Comparison of ENCODE assay signal across 8 mouse cellular contexts in the genomic region with DNA sequence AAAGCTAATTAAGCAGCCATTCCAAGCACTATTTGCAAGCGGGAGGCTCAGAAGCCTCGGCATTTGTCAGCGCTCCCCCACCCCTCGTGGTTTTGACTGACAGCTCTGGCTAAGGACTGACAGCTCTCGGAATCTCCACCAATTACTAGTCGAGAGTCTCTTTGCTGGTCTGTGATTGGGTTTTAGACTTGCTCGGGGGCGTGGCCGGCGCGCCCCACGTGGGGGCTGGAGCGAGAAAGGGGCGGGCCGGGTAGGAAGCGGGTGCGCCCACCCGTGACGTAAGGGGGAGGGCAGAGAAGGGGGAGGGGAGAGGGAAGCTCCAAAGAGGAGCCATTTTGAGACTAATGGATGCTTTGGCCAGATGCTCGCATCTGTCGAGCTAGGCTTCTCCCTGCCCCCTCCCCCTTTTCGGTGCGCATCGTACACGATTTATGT. TPM values are rescaled to one million over a fixed set of nuclear protein-coding genes. Genes with fewer than 3 reads are reported as not detected.
DNase-seq lines count a peak whose midpoint lies in the region; ATAC-seq and TF ChIP-seq lines count a peak whose summit lies in the region.

No protein-coding gene starts in this region.

- H3K79me2 ChIP-seq in C2C12 (ENCODE audit: control insufficient read depth, insufficient read depth), result peaks cover 33% of the 10 kb centered on the region

- peak; percentile 87 for ATAC-seq in heart, embryonic 12.5 days (ENCODE audit: insufficient number of reproducible peaks, low FRiP score)
- peak; percentile 88 for ATAC-seq in kidney, postnatal 0 days (replicated peaks; ENCODE audit: low FRiP score, low read depth)
- ATAC-seq in liver, embryonic 11.5 days (replicated peaks; ENCODE audit: low FRiP score), result peak; percentile 84
- ATAC-seq in stomach, embryonic 15.5 days (ENCODE audit: insufficient read depth, low FRiP score, low read depth), result peak; percentile 81

- H3K4me3 ChIP-seq in C2C12 (ENCODE audit: insufficient read depth, poor library complexity, severe bottlenecking), result peak overlapping the region; percentile 38
- H3K4me3 ChIP-seq in erythroblast, embryonic 14.5 days (replicated peaks), result peak overlapping the region; percentile 65
- H3K4me3 ChIP-seq in heart, embryonic 12.5 days, result peak overlapping the region; percentile 71
- H3K4me3 ChIP-seq in kidney, postnatal 0 days (replicated peaks; ENCODE audit: low read depth, low read length), result peak overlapping the region; percentile 80
- peak overlapping the region; percentile 84 for H3K4me3 ChIP-seq in liver, embryonic 11.5 days (ENCODE audit: low read depth, low read length)
- peak overlapping the region; percentile 77 for H3K4me3 ChIP-seq in stomach, embryonic 15.5 days (replicated peaks)

- peaks cover 4% of the 10 kb centered on the region for H3K36me3 ChIP-seq in C2C12 (ENCODE audit: control insufficient read depth, insufficient read depth)
- no peaks in the 10 kb centered on the region for H3K36me3 ChIP-seq in erythroblast, embryonic 14.5 days (ENCODE audit: control insufficient read depth)
- H3K36me3 ChIP-seq in heart, embryonic 12.5 days, result no peaks in the 10 kb centered on the region
- H3K36me3 ChIP-seq in kidney, postnatal 0 days (ENCODE audit: insufficient read depth, low read length), result no peaks in the 10 kb centered on the region
- H3K36me3 ChIP-seq in liver, embryonic 11.5 days (ENCODE audit: control insufficient read depth, insufficient read depth, low read length), result no peaks in the 10 kb centered on the region
- H3K36me3 ChIP-seq in stomach, embryonic 15.5 days, result no peaks in the 10 kb centered on the region

- no peaks in the 10 kb centered on the region for H3K27me3 ChIP-seq in C2C12 (ENCODE audit: control insufficient read depth, insufficient read depth, insufficient read length)
- peaks cover 86% of the 10 kb centered on the region for H3K27me3 ChIP-seq in erythroblast, embryonic 14.5 days (ENCODE audit: control insufficient read depth)
- peaks cover 27% of the 10 kb centered on the region for H3K27me3 ChIP-seq in heart, embryonic 12.5 days (replicated peaks)
- no peaks in the 10 kb centered on the region for H3K27me3 ChIP-seq in kidney, postnatal 0 days (ENCODE audit: insufficient read depth, low read length)
- peaks cover 42% of the 10 kb centered on the region for H3K27me3 ChIP-seq in liver, embryonic 11.5 days (replicated peaks; ENCODE audit: control insufficient read depth, insufficient read depth, low read length)
- 0 out of 2 replicates have a peak, but pooled peaks cover 8% of the 10 kb centered on the region for H3K27me3 ChIP-seq in stomach, embryonic 15.5 days (replicated peaks)

- H3K9ac ChIP-seq in heart, embryonic 12.5 days, result peak overlapping the region; percentile 77
- peak overlapping the region; percentile 61; the same call in 1 of the 2 replicates for H3K9ac ChIP-seq in kidney, postnatal 0 days (ENCODE audit: low read depth, low read length)
- peak overlapping the region; percentile 82 for H3K9ac ChIP-seq in liver, embryonic 11.5 days (ENCODE audit: low read depth, low read length)
- peak overlapping the region; percentile 57; the same call in 1 of the 2 replicates for H3K9ac ChIP-seq in stomach, embryonic 15.5 days

- DNase-seq in brain, embryonic 14.5 days (ENCODE audit: low read depth), result peak; percentile 100
- DNase-seq in kidney, postnatal 0 days (ENCODE audit: low spot score), result peak; percentile 99
- DNase-seq in liver, embryonic 11.5 days (ENCODE audit: low spot score), result peak; percentile 98
- peak; percentile 98 to 99 for DNase-seq in natural killer cell, adult 2 months (ENCODE audit: low spot score in 2 of 2)

- H3K4me1 ChIP-seq in erythroblast, embryonic 14.5 days (ENCODE audit: control insufficient read depth), result peaks cover 63% of the 10 kb centered on the region
- peaks cover 55% of the 10 kb centered on the region for H3K4me1 ChIP-seq in heart, embryonic 12.5 days (replicated peaks)
- peaks cover 46% of the 10 kb centered on the region for H3K4me1 ChIP-seq in kidney, postnatal 0 days (replicated peaks; ENCODE audit: insufficient read depth, low read length)
- H3K4me1 ChIP-seq in liver, embryonic 11.5 days (replicated peaks; ENCODE audit: control insufficient read depth, insufficient read depth, low read length), result peaks cover 41% of the 10 kb centered on the region
- peaks cover 52% of the 10 kb centered on the region for H3K4me1 ChIP-seq in stomach, embryonic 15.5 days

- peak overlapping the region; percentile 59 for H3K27ac ChIP-seq in heart, embryonic 12.5 days (ENCODE audit: poor library complexity, severe bottlenecking)
- H3K27ac ChIP-seq in kidney, postnatal 0 days, result peak overlapping the region; percentile 94
- H3K27ac ChIP-seq in liver, embryonic 11.5 days (ENCODE audit: low read depth, low read length), result peak overlapping the region; percentile 79
- H3K27ac ChIP-seq in stomach, embryonic 15.5 days, result peak overlapping the region; percentile 95

- H3K9me3 ChIP-seq in erythroblast, embryonic 14.5 days (ENCODE audit: control insufficient read depth, low read length), result peaks cover 4% of the 10 kb centered on the region; the same call in 1 of the 2 replicates
- H3K9me3 ChIP-seq in heart, embryonic 12.5 days (replicated peaks), result no peaks in the 10 kb centered on the region
- no peaks in the 10 kb centered on the region for H3K9me3 ChIP-seq in kidney, postnatal 0 days (replicated peaks; ENCODE audit: low read length)
- no peaks in the 10 kb centered on the region for H3K9me3 ChIP-seq in liver, embryonic 11.5 days (ENCODE audit: control insufficient read depth, low read length)
- H3K9me3 ChIP-seq in stomach, embryonic 15.5 days, result no peaks in the 10 kb centered on the region

- peak overlapping the region; percentile 70 for H3ac ChIP-seq in C2C12 (ENCODE audit: control insufficient read depth, insufficient read length, low read depth)

- WGBS in heart, embryonic 12.5 days, result under 1% methylated on average over 25 of the region's 25 CpGs
- WGBS in kidney, postnatal 0 days, result under 1% methylated on average over 25 of the region's 25 CpGs
- under 1% methylated on average over 25 of the region's 25 CpGs for WGBS in liver, embryonic 11.5 days
- 0% methylated on average over 25 of the region's 25 CpGs for WGBS in stomach, embryonic 15.5 days

- TF ChIP-seq CTCF in C2C12 (IDR thresholded peaks at IDR 0.05; ENCODE audit: control insufficient read depth, insufficient read depth, insufficient read length), result no peak
- TF ChIP-seq CTCF in brain, embryonic 14.5 days (IDR thresholded peaks at IDR 0.05; ENCODE audit: borderline replicate concordance, extremely low read depth, insufficient read depth, insufficient read length), result no peak
- TF ChIP-seq CTCF in kidney, postnatal 0 days (IDR thresholded peaks at IDR 0.05; ENCODE audit: low read depth), result no peak

- H3K4me2 ChIP-seq in heart, embryonic 12.5 days, result peak overlapping the region; percentile 97
- H3K4me2 ChIP-seq in kidney, postnatal 0 days (ENCODE audit: low read length), result peak overlapping the region; percentile 86
- H3K4me2 ChIP-seq in liver, embryonic 11.5 days, result peak overlapping the region; percentile 95
- H3K4me2 ChIP-seq in stomach, embryonic 15.5 days, result peak overlapping the region; percentile 94

- peaks cover 18% of the 10 kb centered on the region for H3K79me3 ChIP-seq in C2C12 (ENCODE audit: low read depth)

- TF ChIP-seq POLR2A in brain, embryonic 14.5 days (IDR thresholded peaks at IDR 0.05; ENCODE audit: borderline replicate concordance, extremely low read depth, insufficient read depth, insufficient read length, poor library complexity, severe bottlenecking), result peak; percentile 37; the same call in 1 of the 2 replicates

TF ChIP-seq in C2C12, 6 proteins besides CTCF, POLR2A, EP300 and RAD21:
- TF ChIP-seq MAX (IDR thresholded peaks at IDR 0.05) (no peak), FOSL1 (IDR thresholded peaks at IDR 0.05; ENCODE audit: insufficient read depth, low read length, poor library complexity, severe bottlenecking) (no peak), USF1 (IDR thresholded peaks at IDR 0.05; ENCODE audit: low read depth) (no peak), CEBPB (IDR thresholded peaks at IDR 0.05; ENCODE audit: low read depth) (no peak), MYOG (IDR thresholded peaks at IDR 0.05; ENCODE audit: control insufficient read depth, extremely low read depth, insufficient read length) (no peak), MYOD1 (IDR thresholded peaks at IDR 0.05; ENCODE audit: control insufficient read depth, insufficient read length, low read depth) (no peak)

RNA-seq across cellular contexts. Expression of gene Tle3, which starts 1.7 kb away (rescaled TPM):
- polyA plus RNA-seq in C2C12 (2012; fragmentation: generic; extraction: Trizol), result 39.1 TPM
- polyA plus RNA-seq in brain, embryonic 14.5 days (2012; rRNA removed), result 108 and 121 TPM in 2 replicates
- 1.5 and 2.1 TPM in 2 replicates for polyA plus RNA-seq in erythroblast, embryonic 14.5 days (2012)
- 12.7 and 12.8 TPM in 2 replicates for polyA plus RNA-seq in heart, embryonic 12.5 days (2016; fragmentation: Nextera tagmentation; extraction: Ambion mirVana)
- 22.0 and 22.9 TPM in 2 replicates for polyA plus RNA-seq in kidney, postnatal 0 days (2015; fragmentation: Nextera tagmentation; extraction: Ambion mirVana)
- polyA plus RNA-seq in liver, embryonic 11.5 days (2014; fragmentation: Nextera tagmentation; extraction: Ambion mirVana), result 15.0 and 15.8 TPM in 2 replicates
- 24.3 and 25.4 TPM in 2 replicates for polyA plus RNA-seq in stomach, embryonic 15.5 days (2015; fragmentation: Nextera tagmentation; extraction: Ambion mirVana)

Comparison
In these comparisons a context has a peak if more than half of its experiments do, and no peak if none do; other contexts are left out.
1. Peak in every context shown above with its lines: DNase-seq, ATAC-seq, H3K4me3 ChIP-seq and H3K27ac ChIP-seq.